Mouse (Mus musculus) mouse embryonic stem cell (cell line): Measurements from ENCODE around the gene Gstt2.

Experiments used
- in situ Hi-C, 2 experiments: fragments of 300-500 bp; cut with MboI; formaldehyde crosslinking; loops; 1 replicate in 1 of 2; 3 replicates in 1 of 2; pipeline ENCODE4 v1.14.3; 2019 to 2020; ENCODE audit warnings: low sequenced_read_pairs in 2 of 2, low pct_unique_long_range_greater_than_20kb in 1 of 2, mixed read lengths in 1 of 2; ENCODE audit not compliant: unreplicated experiment in 1 of 2

The Gstt2 gene

GRCm38 (mm10) chr10:75834721-75835120 is 2.5 kb downstream of the Gstt2 start:
- in situ Hi-C loops: no loop called here

GRCm38 (mm10) chr10:75834250-75834649 is 3.0 kb downstream of the Gstt2 start:
- in situ Hi-C loops: no loop called here

- in situ Hi-C loops: no loop called here
Observed at GRCm38 (mm10) chr10:75833456-75834080, 3.7 kb downstream of the Gstt2 start.

GRCm38 (mm10) chr10:75832272-75832895 is 4.8 kb downstream of the Gstt2 start:
- in situ Hi-C loops: no loop called here

- in situ Hi-C loops: no loop called here
Observed at GRCm38 (mm10) chr10:75830275-75830670, 7.0 kb downstream of the Gstt2 start.

- in situ Hi-C loops: no loop called here
Observed at GRCm38 (mm10) chr10:75829529-75830274, 7.5 kb downstream of the Gstt2 start.

GRCm38 (mm10) chr10:75828500-75828931 is 8.7 kb downstream of the Gstt2 start:
- in situ Hi-C loops: no loop called here

- in situ Hi-C loops: no loop called here
Observed at GRCm38 (mm10) chr10:75827668-75828360, 9.4 kb downstream of the Gstt2 start.

- in situ Hi-C loops: no loop called here
Observed at GRCm38 (mm10) chr10:75824530-75824929, 12.7 kb downstream of the Gstt2 start.

GRCm38 (mm10) chr10:75823782-75824181 is 13.4 kb downstream of the Gstt2 start:
- in situ Hi-C loops: no loop called here

GRCm38 (mm10) chr10:75822443-75822842 is 14.8 kb downstream of the Gstt2 start, which contains the start of gene Gstt4:
Gene Gstt4, minus strand, starts transcription at chr10:75822543.
- in situ Hi-C loops: no loop called here

GRCm38 (mm10) chr10:75819882-75820281 is 17.3 kb downstream of the Gstt2 start:
- in situ Hi-C loops: no loop called here

- in situ Hi-C loops: no loop called here
Observed at GRCm38 (mm10) chr10:75818641-75819040, 18.6 kb downstream of the Gstt2 start.

- in situ Hi-C loops: no loop called here
Observed at GRCm38 (mm10) chr10:75804217-75804616, 33.0 kb downstream of the Gstt2 start.

- in situ Hi-C loops: no loop called here
Observed at GRCm38 (mm10) chr10:75798176-75798696, 39.0 kb downstream of the Gstt2 start, which contains the start of gene Gstt1. Gene Gstt1, minus strand, starts transcription at chr10:75798584.

- in situ Hi-C loops: no loop called here
Observed at GRCm38 (mm10) chr10:75797619-75798175, 39.5 kb downstream of the Gstt2 start.

GRCm38 (mm10) chr10:75796731-75797516 is 40.3 kb downstream of the Gstt2 start:
- in situ Hi-C loops: no loop called here

- in situ Hi-C loops: no loop called here
Observed at GRCm38 (mm10) chr10:75794880-75795279, 42.3 kb downstream of the Gstt2 start.
